Mouse (Mus musculus) heart, embryonic 11.5 days (tissue): ENCODE data around the gene Chd4. TPM values are rescaled to one million over a fixed set of nuclear protein-coding genes. Genes with fewer than 3 reads are reported as not detected.

Source experiments
- ATAC-seq: fragments of 200-750 bp; cut with Nextera tagmentation; replicated peaks from 2 replicates; pipeline ENCODE4 v1.8.0; 2017; ENCODE audit warnings: moderate library complexity; ENCODE audit not compliant: insufficient number of reproducible peaks, low FRiP score, low TSS enrichment
- H3K27ac ChIP-seq: fragments of 300-500 bp; sonication (generic); 2 replicates; pipeline ENCODE4 v1.5.1; 2014; ENCODE audit warnings: mild to moderate bottlenecking, low read depth, low read length
- H3K27me3 ChIP-seq: fragments of 300-500 bp; sonication (generic); 2 replicates; pipeline ENCODE4 v1.6.1; 2014; ENCODE audit warnings: mild to moderate bottlenecking, low read length, mixed read lengths; ENCODE audit not compliant: control insufficient read depth, insufficient read depth
- H3K36me3 ChIP-seq: fragments of 300-500 bp; sonication (generic); 2 replicates; pipeline ENCODE4 v1.6.1; 2014; ENCODE audit warnings: mild to moderate bottlenecking, low read length, moderate library complexity, mixed read lengths; ENCODE audit not compliant: control insufficient read depth, insufficient read depth
- H3K4me1 ChIP-seq: fragments of 300-500 bp; sonication (generic); 2 replicates; pipeline ENCODE4 v1.6.1; 2014; ENCODE audit warnings: low read length; ENCODE audit not compliant: control insufficient read depth, insufficient read depth
- H3K4me2 ChIP-seq: fragments of 300-500 bp; sonication (generic); 2 replicates; pipeline ENCODE4 v1.6.1; 2014; ENCODE audit warnings: mild to moderate bottlenecking, moderate library complexity
- H3K4me3 ChIP-seq: fragments of 300-500 bp; sonication (generic); 2 replicates; pipeline ENCODE4 v1.5.1; 2014; ENCODE audit warnings: low read depth, low read length
- H3K9ac ChIP-seq: fragments of 300-500 bp; sonication (generic); 2 replicates; pipeline ENCODE4 v1.6.1; 2014; ENCODE audit warnings: mild to moderate bottlenecking, low read depth, low read length, moderate library complexity
- H3K9me3 ChIP-seq: fragments of 300-500 bp; sonication (generic); replicated peaks from 2 replicates; pipeline ENCODE4 v1.6.1; 2016; ENCODE audit warnings: low read length; ENCODE audit not compliant: control insufficient read depth
- WGBS: fragments of 180-500 bp; shearing (Covaris S2); extraction: QIAGEN DNeasy Blood & Tissue Kit; methylation state at CpG from one replicate; pipeline ENCODE4 v1.1.7; 2014; ENCODE audit not compliant: insufficient replicate concordance; 5-methylcytosine and 5-hydroxymethylcytosine counted together
- polyA plus RNA-seq: library from polyadenylated mRNA; unstranded; fragments of >200 nt; fragmentation: Nextera tagmentation; extraction: Ambion mirVana; gene quantifications from 2 replicates; pipeline ENCODE4 v1.2.1, GENCODE M21; 2014

Gene Chd4
- polyA plus RNA-seq, 1 experiment from 2014 or later = 67.8 TPM

DNA sequence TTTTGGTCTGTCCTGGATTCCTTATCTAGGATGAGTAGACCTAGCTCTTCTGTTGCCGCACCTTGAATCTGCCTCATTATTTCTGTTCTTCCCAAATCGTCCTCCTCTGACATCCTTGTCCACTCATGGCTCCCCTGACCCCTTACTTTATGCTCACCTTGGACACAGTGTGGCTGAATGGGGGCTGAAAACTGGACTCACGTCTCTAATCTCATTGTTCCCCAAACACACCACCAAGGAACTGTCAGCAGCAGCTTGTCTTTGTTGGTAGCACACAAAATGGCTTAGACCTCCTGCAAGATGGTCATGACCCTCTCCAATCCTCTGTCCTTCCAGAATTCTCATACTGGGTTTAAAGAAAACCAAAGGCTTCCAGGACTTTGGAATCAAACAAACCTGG lies 7.8 kb upstream of the Chd4 start:
- no peaks in the 10 kb centered on the region for H3K9me3 ChIP-seq
- no peak overlapping the region for H3K4me2 ChIP-seq
- 80% methylated on average over 3 of the region's 3 CpGs for WGBS
- H3K9ac ChIP-seq = no peak overlapping the region
- H3K36me3 ChIP-seq = no peaks in the 10 kb centered on the region
- no peak overlapping the region for H3K4me3 ChIP-seq
- peaks cover 22% of the 10 kb centered on the region for H3K4me1 ChIP-seq
- no peak for ATAC-seq
- peak overlapping the region; percentile 92 for H3K27ac ChIP-seq
- H3K27me3 ChIP-seq = no peaks in the 10 kb centered on the region

DNA sequence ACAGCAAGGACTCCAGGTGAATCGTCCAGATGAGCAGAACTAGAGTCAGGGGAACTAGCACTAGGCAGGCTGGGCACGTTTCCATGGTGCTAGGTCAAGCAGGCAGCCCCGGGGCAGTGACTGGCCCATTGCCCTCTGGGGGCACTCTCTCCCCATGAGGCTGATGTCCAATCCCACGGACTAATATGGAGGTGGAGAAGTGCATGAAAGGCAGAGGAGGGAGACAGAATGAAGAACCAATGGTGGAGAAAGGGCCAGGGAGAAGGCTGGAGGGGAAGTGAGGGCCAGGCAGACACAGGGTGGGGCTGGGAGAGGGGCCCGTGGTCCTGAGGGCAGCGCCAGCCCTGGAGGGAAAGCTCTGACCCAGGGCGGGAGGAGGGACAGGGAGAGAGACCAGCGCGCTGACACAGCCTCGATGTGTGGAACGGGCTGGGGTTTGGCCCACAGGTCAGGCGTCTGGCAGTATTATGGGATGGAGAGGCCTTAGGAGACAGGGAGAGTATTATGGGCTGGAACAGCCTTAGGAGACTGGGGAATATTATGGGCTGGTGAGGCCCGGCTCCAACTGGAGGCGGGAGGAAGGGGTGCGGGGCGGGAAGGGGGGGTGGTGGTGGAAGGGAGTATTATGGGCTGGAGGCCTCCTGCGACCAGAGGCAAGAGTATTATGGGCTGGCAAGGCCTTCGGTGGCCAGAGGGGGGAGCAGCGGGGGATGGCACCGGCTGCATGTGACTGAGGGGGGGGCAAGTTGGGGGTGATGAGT lies 7.0 kb upstream of the Chd4 start:
- Histone ChIP-seq H3K27me3 (no peaks in the 10 kb centered on the region), H3K27ac (peak overlapping the region; percentile 92), H3K9ac (peak overlapping the region; percentile 49; the same call in 1 of the 2 replicates), H3K36me3 (no peaks in the 10 kb centered on the region), H3K4me2 (peak overlapping the region; percentile 66), H3K4me1 (peaks cover 22% of the 10 kb centered on the region), H3K9me3 (no peaks in the 10 kb centered on the region), H3K4me3 (0 out of 2 replicates have a peak overlapping the region, but pooled peaks have one; percentile 8)
- 3% methylated on average over 20 of the region's 20 CpGs for WGBS
- peak; percentile 75 for ATAC-seq

DNA sequence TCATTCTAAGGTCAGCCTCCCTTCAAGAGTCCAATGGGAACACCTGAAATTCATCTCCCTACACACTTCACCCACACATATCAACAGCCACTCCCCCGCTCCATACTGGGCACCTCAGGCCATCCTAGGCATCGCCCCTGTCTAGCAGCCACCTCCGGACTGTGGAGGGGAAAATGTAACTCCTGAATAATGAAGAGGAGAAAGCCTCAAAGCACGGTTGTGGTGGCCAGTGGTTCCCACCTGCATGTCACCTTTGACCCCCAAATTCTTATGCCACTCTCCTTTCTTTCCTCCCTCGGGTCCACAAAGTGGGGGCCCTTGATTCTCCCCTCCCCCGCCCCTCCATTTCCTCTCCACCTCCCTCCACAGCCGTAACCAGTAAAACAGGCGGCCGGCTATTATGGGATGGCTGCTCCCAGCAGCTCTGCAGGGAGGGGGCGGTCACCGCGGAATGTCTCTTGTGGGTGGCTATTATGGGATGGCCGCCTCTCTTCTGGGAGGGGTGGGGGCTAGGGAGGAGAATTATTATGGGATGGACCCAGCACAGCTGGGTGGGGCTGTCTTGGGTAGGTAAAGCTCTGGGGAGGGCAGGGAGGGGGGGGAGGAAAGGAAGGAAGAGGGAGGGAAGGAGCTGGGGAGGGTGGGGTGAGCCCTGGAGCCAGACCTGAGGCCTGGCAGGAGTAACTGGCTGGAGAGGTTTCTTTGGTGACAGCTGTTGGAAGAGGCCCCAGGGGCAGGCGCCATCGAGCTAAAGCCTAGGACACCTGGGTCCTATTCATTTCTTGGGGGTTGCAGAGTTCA lies 6.1 kb upstream of the Chd4 start:
- 4% methylated on average over 15 of the region's 15 CpGs for WGBS

DNA sequence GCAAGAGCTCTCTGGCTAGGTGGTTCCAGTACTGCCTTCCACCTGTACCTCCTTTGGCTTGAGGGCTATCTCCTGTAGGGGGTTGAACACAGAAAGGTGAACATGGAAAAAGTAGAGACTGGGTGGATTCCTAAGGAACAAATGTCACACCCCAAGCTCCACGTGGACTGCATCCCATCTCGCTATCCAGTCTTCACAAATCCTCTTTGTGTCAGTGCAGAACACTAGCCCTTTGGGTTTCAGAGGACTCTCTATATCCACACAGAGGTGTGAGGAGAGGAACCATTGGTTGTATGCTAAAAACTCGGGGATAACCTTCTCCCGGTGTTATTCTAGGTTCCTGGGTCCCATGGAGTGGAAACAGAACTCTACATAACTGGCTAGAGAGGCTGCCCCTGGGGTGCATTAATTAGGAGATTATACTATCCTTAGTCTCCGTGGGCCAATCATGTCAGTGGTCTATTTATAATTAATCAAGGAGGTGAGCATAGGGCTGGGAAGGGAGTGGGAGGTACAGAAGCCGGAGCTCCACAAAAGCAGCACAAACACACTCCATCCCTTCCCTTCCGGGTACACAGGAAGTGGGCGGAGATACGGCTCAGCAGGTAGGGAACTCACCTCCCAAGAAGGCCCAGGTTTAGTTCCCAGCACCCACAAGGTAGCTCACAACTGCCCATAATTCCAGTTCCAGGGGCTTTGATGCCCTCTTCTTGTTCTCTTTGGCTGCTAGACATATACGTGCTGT lies 5.3 kb upstream of the Chd4 start:
- H3K4me2 ChIP-seq = peak overlapping the region; percentile 66
- ATAC-seq = no peak
- 60% methylated on average over 10 of the region's 10 CpGs for WGBS
- H3K9me3 ChIP-seq = no peaks in the 10 kb centered on the region
- H3K4me1 ChIP-seq = peaks cover 18% of the 10 kb centered on the region
- H3K4me3 ChIP-seq = 0 out of 2 replicates have a peak overlapping the region, but pooled peaks have one; percentile 3
- H3K27ac ChIP-seq = peak overlapping the region; percentile 92
- peak overlapping the region; percentile 71 for H3K9ac ChIP-seq
- no peaks in the 10 kb centered on the region for H3K36me3 ChIP-seq
- no peaks in the 10 kb centered on the region for H3K27me3 ChIP-seq

More for the DNA sequence above, 6.1 kb upstream of the Chd4 start:
- H3K9ac ChIP-seq = peak overlapping the region; percentile 71
- peak overlapping the region; percentile 92 for H3K27ac ChIP-seq
- H3K36me3 ChIP-seq = no peaks in the 10 kb centered on the region
- peak; percentile 62 for ATAC-seq
- H3K4me3 ChIP-seq = peak overlapping the region; percentile 22; the same call in 1 of the 2 replicates
- peaks cover 18% of the 10 kb centered on the region for H3K4me1 ChIP-seq
- H3K9me3 ChIP-seq = no peaks in the 10 kb centered on the region
- no peaks in the 10 kb centered on the region for H3K27me3 ChIP-seq
- peak overlapping the region; percentile 66 for H3K4me2 ChIP-seq

DNA sequence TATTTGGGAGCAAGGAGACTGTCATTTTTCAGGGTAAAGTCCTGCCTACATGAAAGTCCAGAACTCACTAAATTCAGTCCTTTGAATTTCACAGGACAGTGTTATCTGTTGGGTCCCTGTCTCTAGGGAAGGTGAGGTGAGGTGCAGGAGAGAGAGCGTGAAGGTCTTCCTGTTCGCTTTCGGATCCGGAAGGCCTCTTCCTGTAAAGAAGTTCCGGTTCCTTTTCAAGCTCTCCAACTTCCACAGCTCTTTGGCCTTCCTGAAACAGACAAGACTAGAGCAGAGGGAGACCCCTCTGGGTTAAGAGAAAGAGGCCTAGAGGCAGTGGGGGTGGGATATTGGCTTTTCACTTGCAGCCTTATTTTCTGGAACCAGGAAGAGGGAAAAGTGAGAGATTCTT lies 3.4 kb upstream of the Chd4 start:
- Histone ChIP-seq H3K27ac (no peak overlapping the region), H3K36me3 (no peaks in the 10 kb centered on the region), H3K9me3 (no peaks in the 10 kb centered on the region), H3K9ac (no peak overlapping the region), H3K4me1 (peaks cover 18% of the 10 kb centered on the region), H3K4me2 (no peak overlapping the region), H3K27me3 (no peaks in the 10 kb centered on the region), H3K4me3 (no peak overlapping the region)
- no peak for ATAC-seq
- WGBS = 73% methylated on average over 5 of the region's 5 CpGs

DNA sequence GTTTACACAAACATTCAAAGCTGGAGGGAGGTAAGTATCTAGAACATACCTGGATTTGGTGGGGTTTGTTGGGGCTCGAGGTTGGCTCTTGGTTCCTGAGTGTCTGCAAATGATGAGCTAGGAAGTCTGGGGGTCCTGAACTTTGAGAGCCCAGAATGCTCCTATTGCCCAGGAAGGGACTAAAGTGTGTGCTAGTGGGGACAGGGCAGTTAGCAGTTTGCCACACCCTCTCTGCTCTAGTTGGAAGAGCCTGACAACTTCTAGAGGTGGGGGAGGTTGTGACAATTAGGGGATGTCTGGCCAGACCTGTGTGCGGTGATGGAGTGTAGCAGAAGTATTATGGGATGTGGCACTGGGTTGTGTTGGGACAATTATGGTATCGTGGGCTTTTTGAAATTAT lies 938 bp upstream of the Chd4 start:
- Histone ChIP-seq H3K27me3 (no peaks in the 10 kb centered on the region), H3K9ac (no peak overlapping the region), H3K4me1 (peaks cover 34% of the 10 kb centered on the region), H3K36me3 (no peaks in the 10 kb centered on the region), H3K4me3 (no peak overlapping the region), H3K9me3 (no peaks in the 10 kb centered on the region), H3K4me2 (no peak overlapping the region), H3K27ac (peak overlapping the region; percentile 97; the same call in 1 of the 2 replicates)
- ATAC-seq = no peak
- 47% methylated on average over 3 of the region's 3 CpGs for WGBS

DNA sequence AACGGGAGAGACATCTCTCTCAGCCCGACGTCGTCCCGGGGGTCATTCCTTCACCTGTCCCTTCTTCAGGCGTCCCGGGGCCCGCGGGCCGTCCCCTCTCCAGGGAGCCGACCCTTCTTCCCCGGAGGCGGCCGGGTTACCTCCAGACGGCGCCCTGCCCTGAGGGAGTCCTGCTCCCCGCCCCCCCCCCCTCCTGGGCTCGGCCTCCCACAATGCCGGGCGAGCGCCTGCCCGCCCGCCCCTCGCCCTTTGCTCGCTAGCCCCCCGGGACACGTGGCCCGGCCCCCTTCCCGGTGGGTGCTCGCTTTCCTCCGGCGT lies 457 bp downstream of the Chd4 start:
- Histone ChIP-seq H3K4me1 (peaks cover 30% of the 10 kb centered on the region), H3K9ac (peak overlapping the region; percentile 98), H3K4me3 (peak overlapping the region; percentile 99), H3K36me3 (peaks cover 8% of the 10 kb centered on the region), H3K27me3 (no peaks in the 10 kb centered on the region), H3K4me2 (peak overlapping the region; percentile 98), H3K9me3 (no peaks in the 10 kb centered on the region), H3K27ac (peak overlapping the region; percentile 97)
- ATAC-seq = no peak; the same call in 1 of the 2 replicates
- WGBS = 0% methylated on average over 13 of the region's 32 CpGs

DNA sequence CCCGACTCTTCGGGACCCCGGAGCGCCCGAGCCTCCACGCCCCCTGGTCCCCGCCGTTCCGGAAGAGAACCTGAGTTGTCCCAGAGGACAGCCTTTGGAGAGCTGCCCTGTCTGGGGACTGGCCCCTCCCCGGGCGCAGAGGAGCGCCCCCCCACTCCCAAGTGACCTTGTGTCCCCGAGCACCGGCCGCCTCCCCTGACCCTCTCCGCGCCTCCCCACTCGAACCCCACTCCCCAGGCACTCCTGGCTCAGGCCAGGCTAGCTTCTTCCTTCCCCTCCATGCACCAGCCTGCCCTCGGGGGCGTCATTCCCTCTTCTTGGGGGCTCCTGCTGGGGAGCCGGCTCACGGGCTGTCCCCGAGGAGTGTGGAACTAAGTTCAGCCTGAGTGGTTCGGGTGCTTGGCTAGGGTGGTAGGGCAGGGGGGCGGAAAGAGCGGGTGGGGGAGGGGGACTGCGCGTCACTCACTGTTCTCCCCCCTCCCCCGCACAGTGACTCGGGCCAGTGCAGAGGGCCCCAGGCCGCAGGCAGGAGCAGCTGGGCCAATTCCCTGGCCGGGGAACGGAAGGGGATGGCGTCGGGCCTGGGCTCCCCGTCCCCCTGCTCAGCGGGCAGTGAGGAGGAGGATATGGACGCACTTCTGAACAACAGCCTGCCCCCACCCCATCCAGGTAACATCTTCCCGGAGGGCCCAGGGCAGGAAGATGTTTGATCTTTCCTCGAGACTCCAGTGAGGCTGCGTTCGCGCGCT lies 990 bp downstream of the Chd4 start:
- Histone ChIP-seq H3K27me3 (no peaks in the 10 kb centered on the region), H3K4me2 (peak overlapping the region; percentile 98), H3K27ac (peak overlapping the region; percentile 97), H3K9me3 (no peaks in the 10 kb centered on the region), H3K9ac (peak overlapping the region; percentile 98), H3K4me1 (peaks cover 31% of the 10 kb centered on the region), H3K36me3 (peaks cover 13% of the 10 kb centered on the region), H3K4me3 (peak overlapping the region; percentile 99)
- ATAC-seq = peak; percentile 72
- WGBS = 1% methylated on average over 34 of the region's 44 CpGs
